In the genomic region with DNA sequence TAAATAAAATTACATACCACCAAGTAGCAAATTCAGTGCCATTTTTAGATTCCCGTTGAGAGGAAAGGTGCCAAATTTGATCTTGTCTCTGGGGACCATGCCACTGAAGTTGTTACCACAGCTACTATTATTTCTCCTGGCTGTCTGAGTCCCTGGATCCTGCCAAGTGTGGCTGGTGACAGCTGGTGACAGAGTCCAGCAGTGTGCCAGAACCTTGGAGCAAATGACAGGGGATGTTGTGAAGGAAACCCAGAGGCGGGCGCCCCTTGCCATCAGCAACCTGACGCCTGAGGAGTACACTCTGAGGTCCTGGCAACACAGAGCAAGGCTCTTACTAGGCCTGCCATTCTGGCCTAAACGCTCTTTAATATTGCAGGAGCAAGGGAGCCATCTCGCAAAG, we compare ENCODE assay signal across 9 mouse cellular contexts.
DNase-seq lines count a peak whose midpoint lies in the region; ATAC-seq lines count a peak whose summit lies in the region.
"Had no signal": no experiment of that assay in that cellular context is flagged by ENCODE, and none has a peak within 500 bp of the region (broad histone marks: within the 10 kb centered on the region; RNA-seq: fewer than 3 reads in every experiment).

No protein-coding gene starts in this region.

- H3K27me3 ChIP-seq in heart, embryonic 12.5 days (replicated peaks) = no peaks in the 10 kb centered on the region
- no peaks in the 10 kb centered on the region for H3K27me3 ChIP-seq in kidney, embryonic 16.5 days (ENCODE audit: insufficient read depth, low read length)
- H3K27me3 ChIP-seq: liver, embryonic 15.5 days had no signal

- no peak overlapping the region for H3K4me2 ChIP-seq in heart, embryonic 12.5 days
- no peak overlapping the region for H3K4me2 ChIP-seq in kidney, embryonic 16.5 days (replicated peaks; ENCODE audit: low read depth, low read length)
- H3K4me2 ChIP-seq: liver, embryonic 15.5 days had no signal

- H3K4me3 ChIP-seq in heart, embryonic 12.5 days = no peak overlapping the region
- no peak overlapping the region for H3K4me3 ChIP-seq in kidney, embryonic 16.5 days (ENCODE audit: low read length)
- H3K4me3 ChIP-seq: liver, embryonic 15.5 days had no signal

- H3K36me3 ChIP-seq in heart, embryonic 12.5 days = no peaks in the 10 kb centered on the region
- no peaks in the 10 kb centered on the region for H3K36me3 ChIP-seq in kidney, embryonic 16.5 days (ENCODE audit: insufficient read depth, low read length)
- H3K36me3 ChIP-seq: liver, embryonic 15.5 days had no signal

- peak; percentile 75; the same call in 1 of the 2 replicates for ATAC-seq in heart, embryonic 12.5 days (ENCODE audit: insufficient number of reproducible peaks, low FRiP score)
- ATAC-seq in kidney, embryonic 16.5 days (ENCODE audit: low FRiP score, low TSS enrichment) = no peak

- peaks cover 38% of the 10 kb centered on the region for H3K4me1 ChIP-seq in heart, embryonic 12.5 days (replicated peaks)
- H3K4me1 ChIP-seq in kidney, embryonic 16.5 days (ENCODE audit: insufficient read depth, low read length) = no peaks in the 10 kb centered on the region
- H3K4me1 ChIP-seq: liver, embryonic 15.5 days had no signal

- H3K9ac ChIP-seq in heart, embryonic 12.5 days = no peak overlapping the region
- H3K9ac ChIP-seq in kidney, embryonic 16.5 days (replicated peaks; ENCODE audit: low read length) = no peak overlapping the region
- H3K9ac ChIP-seq: liver, embryonic 15.5 days had no signal

- H3K9me3 ChIP-seq in heart, embryonic 12.5 days (replicated peaks) = no peaks in the 10 kb centered on the region
- no peaks in the 10 kb centered on the region for H3K9me3 ChIP-seq in kidney, embryonic 16.5 days (ENCODE audit: low read length)
- H3K9me3 ChIP-seq: liver, embryonic 15.5 days had no signal

- DNase-seq in right cerebral cortex, adult 18-20 months = peak; percentile 41
- DNase-seq in right cerebral cortex, postnatal 14 days = no peak
- DNase-seq in layer of hippocampus, postnatal 36 days = peak; percentile 47 to 62
- DNase-seq in yolk sac, embryonic 10.5 days (ENCODE audit: low spot score) = no peak
- DNase-seq in thymus, postnatal 36 days = no peak
- DNase-seq in urinary bladder, postnatal 14 days (ENCODE audit: low spot score) = no peak

- H3K27ac ChIP-seq in heart, embryonic 12.5 days (ENCODE audit: poor library complexity, severe bottlenecking) = peak overlapping the region; percentile 43; the same call in 1 of the 2 replicates
- no peak overlapping the region for H3K27ac ChIP-seq in kidney, embryonic 16.5 days (ENCODE audit: low read length)
- H3K27ac ChIP-seq: liver, embryonic 15.5 days had no signal

- WGBS in heart, embryonic 12.5 days = 23% methylated on average over 6 of the region's 6 CpGs
- WGBS in kidney, embryonic 16.5 days = 61% methylated on average over 6 of the region's 6 CpGs

Comparison
In these comparisons a context has a peak if more than half of its experiments do, and no peak if none do; other contexts are left out.
1. DNase-seq: peak in right cerebral cortex, adult 18-20 months (single experiment) and layer of hippocampus, postnatal 36 days (2 of 2); none in right cerebral cortex, postnatal 14 days (single experiment), yolk sac, embryonic 10.5 days (single experiment), thymus, postnatal 36 days (0 of 2) and urinary bladder, postnatal 14 days (single experiment).